Mouse (Mus musculus) C2C12 (cell line): ENCODE data around the gene Htr7. TPM values are rescaled to one million over a fixed set of nuclear protein-coding genes. Genes with fewer than 3 reads are reported as not detected.

Experiments used
- H3K27me3 ChIP-seq: one replicate; pipeline ENCODE4 v1.6.1; 2011; ENCODE audit not compliant: control insufficient read depth, insufficient read depth, insufficient read length
- H3K36me3 ChIP-seq: one replicate; pipeline ENCODE4 v1.6.1; 2011; ENCODE audit not compliant: control insufficient read depth, insufficient read depth
- H3K4me3 ChIP-seq: one replicate; pipeline ENCODE4 v1.5.1; 2011; ENCODE audit warnings: mild to moderate bottlenecking, control low read depth; ENCODE audit not compliant: poor library complexity, insufficient read depth, severe bottlenecking
- H3K79me2 ChIP-seq: one replicate; pipeline ENCODE4 v1.6.1; 2011; ENCODE audit not compliant: control insufficient read depth, insufficient read depth
- H3K79me3 ChIP-seq: one replicate; pipeline ENCODE4 v1.6.1; 2011; ENCODE audit warnings: low read depth, control low read depth
- H3ac ChIP-seq: one replicate; pipeline ENCODE3; 2011; ENCODE audit warnings: low read depth; ENCODE audit not compliant: control insufficient read depth, insufficient read length
- CEBPB ChIP-seq: IDR thresholded peaks from one replicate; pipeline ENCODE4 v1.6.1; 2011; ENCODE audit warnings: low read depth, mild to moderate bottlenecking, control low read depth, moderate library complexity
- CTCF ChIP-seq: IDR thresholded peaks from one replicate; pipeline ENCODE4 v1.5.1; 2011; ENCODE audit not compliant: control insufficient read depth, insufficient read depth, insufficient read length
- FOSL1 ChIP-seq: IDR thresholded peaks from one replicate; pipeline ENCODE4 v1.8.0; 2011; ENCODE audit warnings: mild to moderate bottlenecking, low read length; ENCODE audit not compliant: poor library complexity, insufficient read depth, severe bottlenecking
- MAX ChIP-seq: IDR thresholded peaks from one replicate; pipeline ENCODE4 v1.6.1; 2011; ENCODE audit warnings: mild to moderate bottlenecking, control low read depth
- MYOD1 ChIP-seq: IDR thresholded peaks from one replicate; pipeline ENCODE4 v1.6.1; 2011; ENCODE audit warnings: low read depth; ENCODE audit not compliant: control insufficient read depth, insufficient read length
- MYOG ChIP-seq: IDR thresholded peaks from one replicate; pipeline ENCODE4 v1.6.1; 2011; ENCODE audit not compliant: control insufficient read depth, insufficient read length; ENCODE audit errors: extremely low read depth
- USF1 ChIP-seq: IDR thresholded peaks from one replicate; pipeline ENCODE4 v1.6.1; 2011; ENCODE audit warnings: low read depth, mild to moderate bottlenecking, control low read depth, moderate library complexity
- polyA plus RNA-seq: library from polyadenylated mRNA; unstranded; fragments of >200 nt; fragmentation: generic; extraction: Trizol; gene quantifications from one replicate; pipeline ENCODE4 v1.2.1, GENCODE M21; 2012; ENCODE audit warnings: missing spikeins

The Htr7 gene
- polyA plus RNA-seq, 1 experiment: 0.90 TPM

- TF ChIP-seq MAX (no peak), CEBPB (no peak), MYOG (no peak)
- no peaks in the 10 kb centered on the region for H3K36me3 ChIP-seq
Observed at GRCm38 (mm10) chr19:35997384-35997783, 59.9 kb downstream of the Htr7 start.

DNA sequence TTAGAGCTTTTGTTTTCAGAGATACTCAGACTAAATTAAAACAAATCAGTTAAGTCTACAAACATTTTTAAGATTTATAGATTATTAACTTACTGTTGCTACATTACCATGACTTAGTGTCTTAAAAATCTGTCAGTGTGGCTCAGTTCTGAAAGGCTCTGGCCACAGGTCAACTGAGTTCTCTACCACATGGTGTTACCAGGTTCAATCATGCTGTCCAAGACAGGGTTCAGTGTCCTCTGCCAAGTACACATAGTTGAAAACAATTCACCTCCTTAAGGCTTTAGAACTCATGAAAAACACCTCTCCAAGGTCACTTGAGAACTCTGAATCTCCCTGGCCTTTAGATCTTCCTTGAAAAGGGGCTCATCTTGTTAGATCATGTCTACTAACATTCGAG lies 69.8 kb downstream of the Htr7 start:
- no peaks in the 10 kb centered on the region for H3K36me3 ChIP-seq
- TF ChIP-seq CTCF (no peak), FOSL1 (no peak), USF1 (no peak), MAX (no peak), MYOD1 (no peak)
- H3K27me3 ChIP-seq: no peaks in the 10 kb centered on the region
- no peaks in the 10 kb centered on the region for H3K79me3 ChIP-seq
- H3ac ChIP-seq: no peak overlapping the region
- no peak overlapping the region for H3K4me3 ChIP-seq
- no peaks in the 10 kb centered on the region for H3K79me2 ChIP-seq

More at GRCm38 (mm10) chr19:35997384-35997783, 59.9 kb downstream of the Htr7 start:
- H3K79me2 ChIP-seq: no peaks in the 10 kb centered on the region
- no peaks in the 10 kb centered on the region for H3K27me3 ChIP-seq
- H3K4me3 ChIP-seq: no peak overlapping the region
- H3K79me3 ChIP-seq: no peaks in the 10 kb centered on the region
- H3ac ChIP-seq: no peak overlapping the region

DNA sequence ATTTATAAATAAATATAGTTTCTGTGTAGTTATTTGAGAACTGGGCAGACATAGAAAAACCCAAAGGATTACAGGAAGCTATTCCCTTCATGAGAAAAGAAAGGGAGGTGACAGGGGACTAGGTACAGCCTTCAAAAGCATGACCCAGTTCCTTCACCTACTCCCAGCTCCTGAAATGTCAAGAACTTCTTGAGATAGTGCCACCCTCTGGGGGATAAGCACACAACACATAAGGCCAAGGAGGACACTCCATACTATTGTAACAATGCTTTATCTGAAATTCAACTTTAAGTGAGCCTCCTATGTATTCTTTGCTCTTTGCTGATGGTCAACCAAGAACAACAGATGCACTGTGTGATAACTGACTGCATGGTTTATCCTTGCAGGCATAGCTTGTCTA lies 82.6 kb downstream of the Htr7 start:
- H3K4me3 ChIP-seq: no peak overlapping the region
- no peaks in the 10 kb centered on the region for H3K79me2 ChIP-seq
- no peaks in the 10 kb centered on the region for H3K79me3 ChIP-seq
- H3K27me3 ChIP-seq: no peaks in the 10 kb centered on the region
- H3K36me3 ChIP-seq: no peaks in the 10 kb centered on the region
- no peak overlapping the region for H3ac ChIP-seq
- TF ChIP-seq USF1 (no peak), MAX (no peak)

GRCm38 (mm10) chr19:35957656-35958055 lies 99.7 kb downstream of the Htr7 start:
- H3K27me3 ChIP-seq: no peaks in the 10 kb centered on the region
- H3K4me3 ChIP-seq: no peak overlapping the region
- H3K36me3 ChIP-seq: no peaks in the 10 kb centered on the region
- TF ChIP-seq MAX: no peak
- TF ChIP-seq CEBPB: no peak
- TF ChIP-seq FOSL1: no peak
- TF ChIP-seq CTCF: no peak
- TF ChIP-seq USF1: no peak
- no peak for TF ChIP-seq MYOG
- no peak for TF ChIP-seq MYOD1
- H3K79me2 ChIP-seq: no peaks in the 10 kb centered on the region
- no peaks in the 10 kb centered on the region for H3K79me3 ChIP-seq
- no peak overlapping the region for H3ac ChIP-seq

DNA sequence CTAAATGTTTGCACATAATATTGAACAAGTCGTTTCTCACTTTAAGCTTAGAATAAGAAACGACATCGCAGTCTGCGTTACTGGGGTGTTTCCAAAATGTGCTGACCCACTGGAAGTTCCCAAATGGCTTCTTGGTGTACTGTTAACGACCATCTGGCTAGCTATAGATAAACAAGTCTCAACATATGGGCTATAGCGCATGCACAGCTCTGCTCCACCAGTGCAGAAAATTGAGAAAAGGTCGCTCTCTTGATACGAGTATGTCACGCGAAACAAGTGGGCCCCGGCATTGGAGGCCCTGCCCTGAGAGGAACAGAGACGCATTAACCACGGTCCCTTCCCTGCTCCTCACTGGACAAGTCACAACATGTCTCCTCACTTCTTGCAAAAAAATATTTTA lies 101.6 kb downstream of the Htr7 start:
- TF ChIP-seq CEBPB (no peak), CTCF (no peak), MAX (no peak), USF1 (no peak), FOSL1 (no peak), MYOG (no peak), MYOD1 (no peak)
- H3K36me3 ChIP-seq: no peaks in the 10 kb centered on the region
- H3K79me2 ChIP-seq: no peaks in the 10 kb centered on the region
- H3K79me3 ChIP-seq: no peaks in the 10 kb centered on the region
- no peak overlapping the region for H3ac ChIP-seq
- H3K27me3 ChIP-seq: no peaks in the 10 kb centered on the region
- no peak overlapping the region for H3K4me3 ChIP-seq

- Histone ChIP-seq H3K36me3 (no peaks in the 10 kb centered on the region), H3K27me3 (no peaks in the 10 kb centered on the region), H3K79me3 (no peaks in the 10 kb centered on the region), H3K79me2 (no peaks in the 10 kb centered on the region), H3ac (no peak overlapping the region), H3K4me3 (no peak overlapping the region)
- TF ChIP-seq MYOG: no peak
- TF ChIP-seq FOSL1: no peak
- TF ChIP-seq CEBPB: no peak
- TF ChIP-seq CTCF: no peak
- TF ChIP-seq USF1: no peak
- no peak for TF ChIP-seq MYOD1
- TF ChIP-seq MAX: no peak
Observed at GRCm38 (mm10) chr19:35949888-35950287, 107.4 kb downstream of the Htr7 start.
